Mouse (Mus musculus): ENCODE results near the gene Ror2. TPM values are rescaled to one million over a fixed set of nuclear protein-coding genes. Genes with fewer than 3 reads are reported as not detected.

Gene Ror2
- polyA plus RNA-seq, 1 experiment from 2014 or later = 9.9 TPM

GRCm38 (mm10) chr13:53142268-53142667 is 143.7 kb downstream of the Ror2 start:
- WGBS = 73% methylated on average over 10 of the region's 10 CpGs
- H3K9me3 ChIP-seq (ENCODE audit: low read length) = peaks cover 5% of the 10 kb centered on the region; the same call in 1 of the 2 replicates
- no peak overlapping the region for H3K4me3 ChIP-seq (ENCODE audit: low read length)
- H3K4me2 ChIP-seq (replicated peaks; ENCODE audit: low read depth, low read length) = no peak overlapping the region
- no peak overlapping the region for H3K27ac ChIP-seq (ENCODE audit: low read length)
- ATAC-seq (ENCODE audit: low FRiP score, low TSS enrichment) = no peak
- H3K9ac ChIP-seq (replicated peaks; ENCODE audit: low read length) = no peak overlapping the region
- peaks cover 7% of the 10 kb centered on the region; the same call in 1 of the 2 replicates for H3K4me1 ChIP-seq (ENCODE audit: insufficient read depth, low read length)
- no peaks in the 10 kb centered on the region for H3K27me3 ChIP-seq (ENCODE audit: insufficient read depth, low read length)
- no peaks in the 10 kb centered on the region for H3K36me3 ChIP-seq (ENCODE audit: insufficient read depth, low read length)

- Histone ChIP-seq H3K27me3 (ENCODE audit: insufficient read depth, low read length) (no peaks in the 10 kb centered on the region), H3K4me1 (ENCODE audit: insufficient read depth, low read length) (peaks cover 7% of the 10 kb centered on the region; the same call in 1 of the 2 replicates), H3K4me2 (replicated peaks; ENCODE audit: low read depth, low read length) (no peak overlapping the region), H3K4me3 (ENCODE audit: low read length) (no peak overlapping the region), H3K9me3 (ENCODE audit: low read length) (peaks cover 5% of the 10 kb centered on the region; the same call in 1 of the 2 replicates), H3K9ac (replicated peaks; ENCODE audit: low read length) (no peak overlapping the region), H3K27ac (ENCODE audit: low read length) (no peak overlapping the region), H3K36me3 (ENCODE audit: insufficient read depth, low read length) (no peaks in the 10 kb centered on the region)
- no peak for ATAC-seq (ENCODE audit: low FRiP score, low TSS enrichment)
- WGBS = 95% methylated on average over 2 of the region's 2 CpGs
Measured at GRCm38 (mm10) chr13:53140298-53140697, 145.6 kb downstream of the Ror2 start.

GRCm38 (mm10) chr13:53130567-53130966 is 155.4 kb downstream of the Ror2 start:
- ATAC-seq (ENCODE audit: low FRiP score, low TSS enrichment) = no peak
- H3K4me3 ChIP-seq (ENCODE audit: low read length) = no peak overlapping the region
- 77% methylated on average over 13 of the region's 13 CpGs for WGBS

GRCm38 (mm10) chr13:53130032-53130431 is 155.9 kb downstream of the Ror2 start:
- Histone ChIP-seq H3K4me1 (ENCODE audit: insufficient read depth, low read length) (no peaks in the 10 kb centered on the region), H3K4me2 (replicated peaks; ENCODE audit: low read depth, low read length) (no peak overlapping the region), H3K27ac (ENCODE audit: low read length) (no peak overlapping the region), H3K36me3 (ENCODE audit: insufficient read depth, low read length) (peaks cover 5% of the 10 kb centered on the region; the same call in 1 of the 2 replicates), H3K4me3 (ENCODE audit: low read length) (no peak overlapping the region), H3K9me3 (ENCODE audit: low read length) (no peaks in the 10 kb centered on the region), H3K9ac (replicated peaks; ENCODE audit: low read length) (no peak overlapping the region), H3K27me3 (ENCODE audit: insufficient read depth, low read length) (no peaks in the 10 kb centered on the region)
- ATAC-seq (ENCODE audit: low FRiP score, low TSS enrichment) = no peak
- WGBS = 78% methylated on average over 5 of the region's 5 CpGs

More at GRCm38 (mm10) chr13:53130567-53130966, 155.4 kb downstream of the Ror2 start:
- Histone ChIP-seq H3K9me3 (ENCODE audit: low read length) (no peaks in the 10 kb centered on the region), H3K36me3 (ENCODE audit: insufficient read depth, low read length) (peaks cover 5% of the 10 kb centered on the region; the same call in 1 of the 2 replicates), H3K27ac (ENCODE audit: low read length) (no peak overlapping the region), H3K4me1 (ENCODE audit: insufficient read depth, low read length) (no peaks in the 10 kb centered on the region), H3K9ac (replicated peaks; ENCODE audit: low read length) (no peak overlapping the region), H3K27me3 (ENCODE audit: insufficient read depth, low read length) (no peaks in the 10 kb centered on the region), H3K4me2 (replicated peaks; ENCODE audit: low read depth, low read length) (no peak overlapping the region)

- Histone ChIP-seq H3K36me3 (ENCODE audit: insufficient read depth, low read length) (peaks cover 5% of the 10 kb centered on the region; the same call in 1 of the 2 replicates), H3K27ac (ENCODE audit: low read length) (no peak overlapping the region), H3K4me1 (ENCODE audit: insufficient read depth, low read length) (peaks cover 15% of the 10 kb centered on the region), H3K4me3 (ENCODE audit: low read length) (no peak overlapping the region), H3K9me3 (ENCODE audit: low read length) (no peaks in the 10 kb centered on the region), H3K4me2 (replicated peaks; ENCODE audit: low read depth, low read length) (no peak overlapping the region), H3K27me3 (ENCODE audit: insufficient read depth, low read length) (no peaks in the 10 kb centered on the region), H3K9ac (replicated peaks; ENCODE audit: low read length) (no peak overlapping the region)
- ATAC-seq (ENCODE audit: low FRiP score, low TSS enrichment) = no peak
- WGBS = 82% methylated on average over 5 of the region's 5 CpGs
Measured at GRCm38 (mm10) chr13:53125627-53126026, 160.3 kb downstream of the Ror2 start.

GRCm38 (mm10) chr13:53122085-53122484 is 163.8 kb downstream of the Ror2 start:
- Histone ChIP-seq H3K36me3 (ENCODE audit: insufficient read depth, low read length) (no peaks in the 10 kb centered on the region), H3K9me3 (ENCODE audit: low read length) (no peaks in the 10 kb centered on the region), H3K4me1 (ENCODE audit: insufficient read depth, low read length) (peaks cover 20% of the 10 kb centered on the region), H3K27me3 (ENCODE audit: insufficient read depth, low read length) (no peaks in the 10 kb centered on the region), H3K27ac (ENCODE audit: low read length) (no peak overlapping the region), H3K4me3 (ENCODE audit: low read length) (no peak overlapping the region), H3K4me2 (replicated peaks; ENCODE audit: low read depth, low read length) (no peak overlapping the region), H3K9ac (replicated peaks; ENCODE audit: low read length) (no peak overlapping the region)
- no peak for ATAC-seq (ENCODE audit: low FRiP score, low TSS enrichment)
- 77% methylated on average over 8 of the region's 8 CpGs for WGBS

- 49% methylated on average over 11 of the region's 11 CpGs for WGBS
- 0 out of 2 replicates have a peak, but pooled peaks have one; percentile 21 for ATAC-seq (ENCODE audit: low FRiP score, low TSS enrichment)
- no peak overlapping the region for H3K27ac ChIP-seq (ENCODE audit: low read length)
Measured at GRCm38 (mm10) chr13:53120906-53121305, 165.0 kb downstream of the Ror2 start.

GRCm38 (mm10) chr13:53119586-53120426 is 166.1 kb downstream of the Ror2 start:
- Histone ChIP-seq H3K36me3 (ENCODE audit: insufficient read depth, low read length) (no peaks in the 10 kb centered on the region), H3K4me1 (ENCODE audit: insufficient read depth, low read length) (peaks cover 20% of the 10 kb centered on the region), H3K4me3 (ENCODE audit: low read length) (no peak overlapping the region), H3K4me2 (replicated peaks; ENCODE audit: low read depth, low read length) (no peak overlapping the region), H3K27me3 (ENCODE audit: insufficient read depth, low read length) (no peaks in the 10 kb centered on the region), H3K27ac (ENCODE audit: low read length) (no peak overlapping the region), H3K9me3 (ENCODE audit: low read length) (no peaks in the 10 kb centered on the region), H3K9ac (replicated peaks; ENCODE audit: low read length) (no peak overlapping the region)
- ATAC-seq (ENCODE audit: low FRiP score, low TSS enrichment) = peak; percentile 50; the same call in 1 of the 2 replicates
- 33% methylated on average over 10 of the region's 10 CpGs for WGBS

More at GRCm38 (mm10) chr13:53120906-53121305, 165.0 kb downstream of the Ror2 start:
- no peak overlapping the region for H3K9ac ChIP-seq (replicated peaks; ENCODE audit: low read length)
- H3K27me3 ChIP-seq (ENCODE audit: insufficient read depth, low read length) = no peaks in the 10 kb centered on the region
- H3K4me2 ChIP-seq (replicated peaks; ENCODE audit: low read depth, low read length) = no peak overlapping the region
- no peak overlapping the region for H3K4me3 ChIP-seq (ENCODE audit: low read length)
- no peaks in the 10 kb centered on the region for H3K9me3 ChIP-seq (ENCODE audit: low read length)
- peaks cover 20% of the 10 kb centered on the region for H3K4me1 ChIP-seq (ENCODE audit: insufficient read depth, low read length)
- H3K36me3 ChIP-seq (ENCODE audit: insufficient read depth, low read length) = no peaks in the 10 kb centered on the region

- ATAC-seq (ENCODE audit: low FRiP score, low TSS enrichment) = no peak
- Histone ChIP-seq H3K4me3 (ENCODE audit: low read length) (no peak overlapping the region), H3K4me2 (replicated peaks; ENCODE audit: low read depth, low read length) (no peak overlapping the region), H3K27ac (ENCODE audit: low read length) (no peak overlapping the region), H3K9me3 (ENCODE audit: low read length) (no peaks in the 10 kb centered on the region), H3K4me1 (ENCODE audit: insufficient read depth, low read length) (peaks cover 20% of the 10 kb centered on the region), H3K36me3 (ENCODE audit: insufficient read depth, low read length) (no peaks in the 10 kb centered on the region), H3K9ac (replicated peaks; ENCODE audit: low read length) (no peak overlapping the region), H3K27me3 (ENCODE audit: insufficient read depth, low read length) (no peaks in the 10 kb centered on the region)
- WGBS = 85% methylated on average over 13 of the region's 13 CpGs
Measured at GRCm38 (mm10) chr13:53118398-53118797, 167.5 kb downstream of the Ror2 start.

- WGBS = 88% methylated on average over 7 of the region's 7 CpGs
- Histone ChIP-seq H3K4me3 (ENCODE audit: low read length) (no peak overlapping the region), H3K9ac (replicated peaks; ENCODE audit: low read length) (no peak overlapping the region), H3K4me1 (ENCODE audit: insufficient read depth, low read length) (peaks cover 20% of the 10 kb centered on the region), H3K27ac (ENCODE audit: low read length) (no peak overlapping the region), H3K9me3 (ENCODE audit: low read length) (no peaks in the 10 kb centered on the region), H3K27me3 (ENCODE audit: insufficient read depth, low read length) (no peaks in the 10 kb centered on the region), H3K36me3 (ENCODE audit: insufficient read depth, low read length) (no peaks in the 10 kb centered on the region), H3K4me2 (replicated peaks; ENCODE audit: low read depth, low read length) (no peak overlapping the region)
- no peak for ATAC-seq (ENCODE audit: low FRiP score, low TSS enrichment)
Measured at GRCm38 (mm10) chr13:53117921-53118320, 168.0 kb downstream of the Ror2 start.
